Mouse (Mus musculus) regulatory T cell (primary cell): ENCODE data around the gene Net1.
"Not testable (repeated sequence)": the region's sequence is repeated elsewhere in the genome, so short reads cannot be mapped to it uniquely, and the experiment has no call there.

Experiments used
- in situ Hi-C: fragments of 300-600 bp; cut with MboI, MseI; formaldehyde crosslinking; loops from one replicate; pipeline ENCODE4 v1.15.1; 2025; ENCODE audit warnings: high pct_unique_total_duplicates

The Net1 gene

DNA sequence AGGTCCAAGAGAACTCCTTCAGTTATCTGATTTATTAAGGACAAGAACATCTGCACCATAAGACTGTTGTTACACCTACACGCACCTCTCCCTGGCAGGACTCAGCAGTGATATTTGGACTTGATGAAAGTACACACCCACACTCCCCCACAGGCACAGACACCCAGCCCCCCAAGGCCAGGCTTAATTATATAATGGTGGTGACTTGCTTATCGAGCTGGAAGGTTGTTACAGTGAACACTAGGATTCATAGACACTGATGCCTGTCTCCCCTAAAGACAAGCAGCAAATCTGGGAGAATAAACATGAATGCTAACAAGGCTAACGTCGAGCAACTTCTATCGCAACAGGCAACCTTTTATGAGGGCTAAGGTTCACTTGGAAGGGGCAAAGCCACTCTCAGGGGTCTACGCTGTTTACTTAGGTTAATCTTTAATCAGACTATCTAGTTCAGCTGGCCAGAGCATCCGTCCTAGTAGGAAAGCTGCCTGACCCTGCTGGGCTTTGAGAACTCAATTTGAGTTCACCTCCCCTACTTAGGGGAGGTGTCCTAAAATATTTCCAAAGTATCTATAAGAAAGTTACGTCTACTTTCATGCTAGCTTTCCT, 26.4 kb downstream of the Net1 start:
- in situ Hi-C loops: loop anchor here (10.0 kb wide), 1 partner anchor 1723 kb away; no protein-coding TSS in a partner anchor

GRCm38 (mm10) chr13:3890061-3890460, 28.0 kb downstream of the Net1 start:
- in situ Hi-C loops: loop anchor here (10.0 kb wide), 1 partner anchor 1725 kb away; no protein-coding TSS in a partner anchor

DNA sequence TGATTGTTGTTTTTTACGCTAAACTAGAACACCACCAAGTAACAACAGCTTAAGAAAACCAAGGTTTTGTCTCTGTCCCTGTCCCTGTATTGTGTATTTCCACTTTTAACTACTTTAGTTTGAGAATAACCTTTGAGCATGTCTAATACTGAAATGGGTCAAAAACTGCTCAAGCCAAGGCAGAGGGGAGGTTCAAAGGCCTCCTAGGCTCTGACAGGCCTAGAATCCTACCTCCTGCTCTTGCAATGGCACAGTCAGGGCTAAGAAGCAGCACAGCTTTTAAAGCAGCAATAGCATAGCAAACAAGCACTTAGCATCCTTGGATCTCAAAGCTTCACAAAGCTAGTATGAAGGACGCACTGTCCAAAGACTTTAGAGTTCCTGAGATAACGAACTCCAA, 28.9 kb downstream of the Net1 start:
- in situ Hi-C loops: no loop called here

DNA sequence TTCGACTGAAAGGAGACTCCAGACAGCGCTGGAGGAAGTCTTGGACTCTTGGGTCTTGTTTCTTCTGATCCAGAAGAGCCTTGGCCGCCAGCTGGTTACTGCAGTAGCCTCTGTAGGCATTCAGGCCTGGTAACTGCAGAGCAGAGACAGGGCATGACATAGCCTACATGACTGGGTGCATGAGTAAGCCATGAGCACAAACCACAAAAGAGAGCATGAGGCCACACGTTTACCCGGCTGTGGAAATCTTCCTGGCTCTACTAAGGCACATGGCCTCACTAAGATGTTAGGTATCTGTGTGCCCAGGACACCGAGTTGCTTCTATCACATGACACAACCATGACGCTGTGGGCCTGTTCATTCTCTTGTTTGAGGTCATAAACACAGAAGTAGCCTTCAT, 31.4 kb downstream of the Net1 start:
- in situ Hi-C loops: no loop called here

GRCm38 (mm10) chr13:3877679-3878220, 40.3 kb downstream of the Net1 start:
- in situ Hi-C loops: no loop called here

DNA sequence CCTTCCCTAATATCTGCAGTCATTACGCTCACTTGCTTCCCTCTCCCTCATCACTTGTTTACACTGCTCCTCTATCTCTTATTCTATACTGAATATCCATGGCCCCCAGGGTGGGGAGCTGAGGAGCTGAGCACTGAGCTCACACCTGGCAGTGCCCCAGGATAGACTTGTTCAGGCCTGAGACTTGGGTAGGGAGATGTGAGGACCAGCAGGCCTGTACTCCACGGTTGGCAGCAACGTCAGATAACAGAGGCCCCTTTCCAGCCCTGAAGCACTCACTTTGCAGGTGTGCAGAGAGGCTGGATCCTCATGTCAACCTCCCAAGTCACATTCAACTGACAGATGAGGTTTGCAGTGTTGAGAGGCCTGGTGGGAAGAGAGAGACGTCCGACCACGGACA, 40.8 kb downstream of the Net1 start:
- in situ Hi-C loops: no loop called here

DNA sequence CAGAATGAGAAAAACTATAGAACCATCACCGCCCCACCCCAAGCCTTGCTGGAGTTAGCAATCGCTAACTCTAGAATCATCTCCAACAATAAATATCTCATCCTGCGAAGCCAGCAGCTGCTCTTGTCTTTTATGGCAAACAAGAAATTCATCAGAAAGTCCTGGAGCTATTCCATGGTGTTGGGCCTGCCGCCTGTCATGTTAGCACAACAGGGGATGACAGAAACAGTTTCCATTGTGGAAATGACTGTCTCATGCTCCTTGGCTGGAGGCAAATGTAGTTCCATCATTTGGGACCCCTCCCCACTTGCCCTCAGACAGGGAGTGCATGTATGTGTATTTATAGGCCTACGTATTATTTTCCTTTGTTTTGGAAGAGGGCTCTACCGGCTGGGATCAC, 41.6 kb downstream of the Net1 start:
- in situ Hi-C loops: no loop called here

- in situ Hi-C loops: no loop called here
Measured at GRCm38 (mm10) chr13:3872832-3873231, 45.2 kb downstream of the Net1 start.

DNA sequence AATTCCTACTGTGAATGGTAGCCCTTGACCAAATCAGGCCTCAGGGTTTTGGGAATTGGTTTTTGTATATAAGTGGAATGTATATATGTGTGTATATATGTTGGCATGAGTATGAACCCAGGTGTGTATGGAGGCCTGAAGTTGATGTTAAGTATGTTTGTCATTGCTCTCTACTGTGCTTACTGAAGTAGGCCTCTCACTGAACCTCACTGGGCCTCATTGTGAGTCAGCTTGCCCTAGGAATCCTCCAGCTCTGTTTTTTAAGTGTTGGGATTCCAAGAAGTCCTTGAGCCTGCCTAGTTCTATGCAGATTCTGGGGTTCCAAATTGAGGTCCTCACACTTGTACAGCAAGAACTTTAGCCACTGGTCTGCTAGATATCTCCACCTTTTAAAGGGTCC, 48.1 kb downstream of the Net1 start:
- in situ Hi-C loops: no loop called here

- in situ Hi-C loops: no loop called here
Measured at GRCm38 (mm10) chr13:3867158-3867557, 50.9 kb downstream of the Net1 start.

DNA sequence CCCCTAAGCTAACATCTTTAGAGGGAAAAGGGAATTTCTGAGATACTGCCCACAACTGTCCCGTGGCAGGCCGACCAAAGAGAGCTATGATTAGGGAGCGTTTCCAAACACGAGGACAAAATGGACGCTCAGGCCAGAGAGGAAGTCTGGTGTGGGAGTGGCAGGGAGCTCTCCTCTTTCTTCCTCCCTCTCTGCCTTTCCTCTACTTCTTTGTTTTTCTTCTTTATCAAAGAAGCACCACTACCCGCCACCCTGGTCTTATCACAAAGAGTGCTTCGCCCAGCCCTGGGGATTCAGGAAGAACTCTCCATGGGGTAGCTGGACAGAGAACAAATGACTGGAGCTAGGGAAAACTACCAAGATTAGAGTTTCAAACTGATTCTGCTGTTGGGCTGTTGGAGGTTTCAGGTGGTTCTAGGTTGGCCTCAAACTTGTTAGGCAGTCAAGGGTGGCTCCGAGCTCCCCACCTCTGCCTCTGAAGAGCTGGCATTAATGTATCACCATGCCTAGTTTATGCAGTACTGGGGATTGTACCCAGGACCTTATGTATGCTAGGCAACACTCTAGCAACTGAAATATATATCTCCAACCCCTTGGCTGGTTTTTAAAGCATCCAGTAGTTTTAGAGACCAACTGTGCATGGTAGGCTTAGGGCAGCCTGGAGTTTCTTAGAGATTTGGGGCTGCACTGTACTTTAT, 51.5 kb downstream of the Net1 start:
- in situ Hi-C loops: no loop called here

DNA sequence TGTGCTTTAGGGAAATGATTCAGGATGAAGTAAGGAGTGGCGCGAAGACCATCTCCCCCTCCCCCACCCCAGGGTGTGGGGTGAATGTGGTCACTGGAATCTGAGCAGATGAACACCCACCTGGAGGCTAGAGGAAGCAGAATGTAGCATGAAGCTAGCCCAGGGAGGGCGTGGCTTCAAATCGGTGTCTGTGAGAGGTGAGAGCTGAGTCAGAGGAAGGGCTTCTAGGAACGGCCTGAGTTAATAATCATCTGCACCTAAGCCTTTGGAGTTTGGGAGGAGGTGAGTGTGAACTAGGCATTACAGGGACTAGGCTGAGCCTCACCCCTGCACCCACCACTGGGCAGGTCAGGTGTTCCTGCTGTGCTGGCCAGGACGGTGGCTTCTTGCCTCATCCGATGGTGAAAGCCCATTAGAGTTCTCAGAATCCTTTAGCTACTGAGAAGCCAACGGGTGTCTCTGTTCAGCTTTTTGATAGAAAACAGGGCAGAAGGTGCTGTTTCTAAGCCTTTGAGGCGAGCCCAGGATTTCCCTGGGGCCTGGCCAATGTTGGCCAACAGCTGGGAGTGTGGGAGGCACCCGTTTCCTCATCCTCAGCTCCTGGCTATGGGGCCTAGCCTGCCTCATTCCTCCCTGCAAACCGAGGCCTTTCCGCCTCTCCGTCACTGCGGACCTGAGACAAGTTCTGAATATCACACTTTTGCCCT, 52.2 kb downstream of the Net1 start:
- in situ Hi-C loops: no loop called here

DNA sequence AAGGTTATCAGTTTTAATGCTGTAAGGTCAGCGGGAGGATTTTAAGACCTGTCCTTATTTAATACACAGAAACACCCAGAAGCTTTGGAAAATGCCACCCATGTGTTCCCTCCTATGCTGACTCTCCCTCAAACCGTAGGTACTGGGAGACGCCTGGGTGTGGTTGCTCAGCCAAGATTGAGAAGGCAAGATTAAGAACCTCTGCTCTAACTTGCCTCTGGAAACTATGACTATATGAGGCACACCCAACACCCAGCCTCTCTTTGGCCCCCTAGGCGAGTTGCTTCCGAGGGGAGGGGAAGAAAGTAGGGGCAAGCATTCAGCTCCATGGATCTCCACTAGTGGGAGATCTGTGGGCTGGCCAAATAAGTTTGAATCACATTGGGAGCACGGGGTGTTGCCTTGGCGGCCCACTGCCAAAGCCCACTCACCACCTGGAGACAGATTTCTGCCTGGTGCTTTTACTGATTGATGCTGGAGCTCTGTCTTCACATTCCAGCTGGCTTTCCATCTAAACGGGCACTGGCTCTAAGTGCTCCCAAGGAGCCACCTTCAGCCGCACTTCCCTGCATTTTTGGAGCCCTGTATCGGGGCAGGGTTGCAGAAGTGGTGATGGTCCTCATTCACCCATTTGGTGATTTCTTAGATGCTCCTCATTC, 55.0 kb downstream of the Net1 start:
- in situ Hi-C loops: no loop called here

- in situ Hi-C loops: no loop called here
Measured at GRCm38 (mm10) chr13:3862325-3862724, 55.7 kb downstream of the Net1 start.

DNA sequence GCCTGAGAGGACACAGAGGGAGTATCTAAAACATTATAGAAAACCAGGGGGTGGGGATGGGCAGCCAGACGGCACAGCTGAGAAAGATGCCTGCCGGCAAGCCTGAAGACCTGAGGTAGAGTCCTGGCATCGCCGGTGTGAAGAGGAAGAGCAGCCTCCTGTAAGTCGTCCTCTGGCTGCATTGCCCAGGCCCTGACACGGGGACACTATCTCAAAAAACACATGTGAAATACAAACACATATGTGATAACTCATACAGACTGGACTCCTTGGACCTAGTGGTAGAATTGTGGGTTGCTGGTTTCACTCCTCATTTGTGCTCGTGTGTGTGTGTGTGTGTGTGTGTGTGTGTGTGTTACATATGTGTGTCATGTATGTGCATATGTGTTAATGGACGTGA, 56.8 kb downstream of the Net1 start:
- in situ Hi-C loops: no loop called here

- in situ Hi-C loops: no loop called here
Measured at GRCm38 (mm10) chr13:3856252-3856651, 61.8 kb downstream of the Net1 start.

DNA sequence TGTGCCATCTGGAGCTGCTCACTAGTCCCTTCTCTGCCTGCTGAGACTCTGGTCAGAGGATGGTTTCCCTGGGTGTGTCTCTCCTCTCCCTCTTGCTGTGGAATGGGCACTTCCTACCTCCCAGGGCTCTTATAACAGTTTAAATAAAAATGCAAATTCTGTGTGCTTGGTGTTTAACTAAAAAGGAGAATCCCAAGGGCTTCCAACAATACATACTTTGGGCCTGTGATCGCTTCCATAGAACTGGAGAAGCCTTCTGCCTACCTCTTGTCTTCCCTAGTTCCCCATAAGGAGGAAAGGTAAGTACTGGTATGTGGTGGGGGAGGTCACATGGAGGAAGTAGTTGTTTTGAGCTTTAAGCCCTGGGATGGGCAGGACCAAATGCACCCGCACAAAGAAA, 63.2 kb downstream of the Net1 start:
- in situ Hi-C loops: no loop called here

- in situ Hi-C loops: not testable (repeated sequence)
Measured at GRCm38 (mm10) chr13:3853648-3854333, 64.2 kb downstream of the Net1 start, which contains the start of gene Calm5. Gene Calm5, plus strand, starts transcription at chr13:3854173.

DNA sequence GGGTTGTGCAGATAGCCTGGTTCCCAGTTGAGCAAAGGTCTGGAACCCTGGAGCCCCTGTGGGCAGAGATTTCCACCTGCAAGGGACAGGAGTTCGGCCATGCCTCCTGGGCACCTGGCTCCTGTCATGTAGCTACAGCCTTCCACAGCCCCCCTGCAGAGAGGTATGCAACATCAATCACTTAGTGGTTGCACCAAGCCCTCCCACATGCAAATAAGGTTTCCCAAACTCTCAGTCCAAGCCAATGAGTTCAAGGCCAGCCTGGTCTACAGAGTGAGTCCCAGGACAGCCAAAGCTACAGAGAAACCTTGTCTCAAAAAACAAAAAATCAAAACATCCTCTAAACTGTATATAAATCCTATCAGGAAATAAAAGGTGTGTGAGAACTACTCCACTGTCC, 67.7 kb downstream of the Net1 start:
- in situ Hi-C loops: no loop called here

- in situ Hi-C loops: not testable (repeated sequence)
Measured at GRCm38 (mm10) chr13:3840662-3841061, 77.4 kb downstream of the Net1 start.

GRCm38 (mm10) chr13:3837312-3837807, 80.7 kb downstream of the Net1 start, which contains the start of gene Calm4:
Gene Calm4, plus strand, starts transcription at chr13:3837757.
- in situ Hi-C loops: not testable (repeated sequence)
